In genomic region chr11:86484910-86485510, GRCm38 (mm10) we compare ENCODE assay signal across 8 mouse cellular contexts. TPM values are rescaled to one million over a fixed set of nuclear protein-coding genes. Genes with fewer than 3 reads are reported as not detected.
A peak's percentile ranks its signal among the peaks of the same experiment; 100 is the strongest.
DNase-seq lines count a peak whose midpoint lies in the region; ATAC-seq and TF ChIP-seq lines count a peak whose summit lies in the region.

No protein-coding gene starts in this region.

- ATAC-seq in embryonic facial prominence, embryonic 13.5 days (ENCODE audit: insufficient number of reproducible peaks, insufficient read depth, low FRiP score, low TSS enrichment, low read depth): no peak
- ATAC-seq in heart, embryonic 13.5 days (ENCODE audit: extremely low read depth, insufficient number of reproducible peaks, low FRiP score, low TSS enrichment): no peak
- ATAC-seq in neural tube, embryonic 12.5 days (ENCODE audit: low FRiP score, low read depth): peak; percentile 61

- peaks cover 17% of the 10 kb centered on the region for H3K79me2 ChIP-seq in C2C12 (ENCODE audit: control insufficient read depth, insufficient read depth)

- H3K36me3 ChIP-seq in C2C12 (ENCODE audit: control insufficient read depth, insufficient read depth): peaks cover 22% of the 10 kb centered on the region
- H3K36me3 ChIP-seq in embryonic facial prominence, embryonic 13.5 days: peaks cover 12% of the 10 kb centered on the region
- peaks cover 27% of the 10 kb centered on the region for H3K36me3 ChIP-seq in heart, embryonic 13.5 days
- peaks cover 4% of the 10 kb centered on the region for H3K36me3 ChIP-seq in neural tube, embryonic 12.5 days
- peaks cover 7% of the 10 kb centered on the region; the same call in 1 of the 2 replicates for H3K36me3 ChIP-seq in thymus, adult 2 months (ENCODE audit: control insufficient read depth, insufficient read depth, low read length)

- peak overlapping the region; percentile 88 for H3K27ac ChIP-seq in embryonic facial prominence, embryonic 13.5 days
- H3K27ac ChIP-seq in heart, embryonic 13.5 days (replicated peaks): peak overlapping the region; percentile 83
- H3K27ac ChIP-seq in neural tube, embryonic 12.5 days: peak overlapping the region; percentile 46; the same call in 1 of the 2 replicates
- peak overlapping the region; percentile 35; the same call in 1 of the 2 replicates for H3K27ac ChIP-seq in thymus, adult 2 months (ENCODE audit: control insufficient read depth, insufficient read depth, low read length)

- peak overlapping the region; percentile 71 for H3K4me3 ChIP-seq in C2C12 (ENCODE audit: insufficient read depth, poor library complexity, severe bottlenecking)
- H3K4me3 ChIP-seq in embryonic facial prominence, embryonic 13.5 days: peak overlapping the region; percentile 73
- H3K4me3 ChIP-seq in heart, embryonic 13.5 days: peak overlapping the region; percentile 82
- peak overlapping the region; percentile 61 for H3K4me3 ChIP-seq in neural tube, embryonic 12.5 days
- H3K4me3 ChIP-seq in thymus, adult 2 months (ENCODE audit: control insufficient read depth, insufficient read depth, low read length): peak overlapping the region; percentile 76

- H3K9ac ChIP-seq in embryonic facial prominence, embryonic 13.5 days: peak overlapping the region; percentile 87
- peak overlapping the region; percentile 87 for H3K9ac ChIP-seq in heart, embryonic 13.5 days
- peak overlapping the region; percentile 66 for H3K9ac ChIP-seq in neural tube, embryonic 12.5 days

- H3ac ChIP-seq in C2C12 (ENCODE audit: control insufficient read depth, insufficient read length, low read depth): peak overlapping the region; percentile 74

- H3K27me3 ChIP-seq in C2C12 (ENCODE audit: control insufficient read depth, insufficient read depth, insufficient read length): no peaks in the 10 kb centered on the region
- H3K27me3 ChIP-seq in embryonic facial prominence, embryonic 13.5 days: no peaks in the 10 kb centered on the region
- no peaks in the 10 kb centered on the region for H3K27me3 ChIP-seq in heart, embryonic 13.5 days (replicated peaks)
- no peaks in the 10 kb centered on the region for H3K27me3 ChIP-seq in neural tube, embryonic 12.5 days (replicated peaks)
- no peaks in the 10 kb centered on the region for H3K27me3 ChIP-seq in thymus, adult 2 months (ENCODE audit: control insufficient read depth, insufficient read depth, low read length)

- H3K4me1 ChIP-seq in embryonic facial prominence, embryonic 13.5 days: peaks cover 9% of the 10 kb centered on the region
- peaks cover 11% of the 10 kb centered on the region for H3K4me1 ChIP-seq in heart, embryonic 13.5 days
- peaks cover 9% of the 10 kb centered on the region for H3K4me1 ChIP-seq in neural tube, embryonic 12.5 days
- H3K4me1 ChIP-seq in thymus, adult 2 months (replicated peaks; ENCODE audit: control insufficient read depth, insufficient read depth, low read length): peaks cover 5% of the 10 kb centered on the region

- no peaks in the 10 kb centered on the region for H3K9me3 ChIP-seq in embryonic facial prominence, embryonic 13.5 days
- no peaks in the 10 kb centered on the region for H3K9me3 ChIP-seq in heart, embryonic 13.5 days
- H3K9me3 ChIP-seq in neural tube, embryonic 12.5 days: no peaks in the 10 kb centered on the region

- no peak for TF ChIP-seq POLR2A in thymus, adult 2 months (IDR thresholded peaks at IDR 0.05; ENCODE audit: control insufficient read depth, extremely low read depth, insufficient read depth, low read length, poor library complexity)

- peaks cover 5% of the 10 kb centered on the region for H3K79me3 ChIP-seq in C2C12 (ENCODE audit: low read depth)

- DNase-seq in adrenal gland, postnatal 10 days: peak; percentile 67
- peak; percentile 42 to 64 for DNase-seq in layer of hippocampus, adult 18-20 months (ENCODE audit: low spot score in 2 of 2)
- DNase-seq in lung, adult 18-20 months: peak; percentile 38 to 41
- DNase-seq in thymus, adult 2 months: peak; percentile 59

- H3K4me2 ChIP-seq in embryonic facial prominence, embryonic 13.5 days: peak overlapping the region; percentile 72
- peak overlapping the region; percentile 83 for H3K4me2 ChIP-seq in heart, embryonic 13.5 days
- H3K4me2 ChIP-seq in neural tube, embryonic 12.5 days (replicated peaks): peak overlapping the region; percentile 70

- TF ChIP-seq CTCF in C2C12 (IDR thresholded peaks at IDR 0.05; ENCODE audit: control insufficient read depth, insufficient read depth, insufficient read length): no peak
- TF ChIP-seq CTCF in thymus, adult 2 months (IDR thresholded peaks at IDR 0.05; ENCODE audit: borderline replicate concordance, control insufficient read depth, extremely low read depth, insufficient read depth, low read length, poor library complexity): no peak

- under 1% methylated on average over 25 of the region's 25 CpGs for WGBS in embryonic facial prominence, embryonic 13.5 days
- 0% methylated on average over 25 of the region's 25 CpGs for WGBS in heart, embryonic 13.5 days
- under 1% methylated on average over 25 of the region's 25 CpGs for WGBS in neural tube, embryonic 12.5 days
- under 1% methylated on average over 25 of the region's 25 CpGs for WGBS in thymus, adult 2 months

TF ChIP-seq in C2C12, 6 proteins besides CTCF, POLR2A, EP300 and RAD21:
- no peak for TF ChIP-seq MYOG (IDR thresholded peaks at IDR 0.05; ENCODE audit: control insufficient read depth, extremely low read depth, insufficient read length)
- TF ChIP-seq FOSL1 (IDR thresholded peaks at IDR 0.05; ENCODE audit: insufficient read depth, low read length, poor library complexity, severe bottlenecking): no peak
- no peak for TF ChIP-seq USF1 (IDR thresholded peaks at IDR 0.05; ENCODE audit: low read depth)
- TF ChIP-seq MYOD1 (IDR thresholded peaks at IDR 0.05; ENCODE audit: control insufficient read depth, insufficient read length, low read depth): no peak
- TF ChIP-seq MAX (IDR thresholded peaks at IDR 0.05): no peak
- TF ChIP-seq CEBPB (IDR thresholded peaks at IDR 0.05; ENCODE audit: low read depth): no peak

RNA-seq across cellular contexts. Expression of gene Rnft1, which starts 0.6 kb away (rescaled TPM):
- 12.5 TPM for polyA plus RNA-seq in C2C12 (2012; fragmentation: generic; extraction: Trizol)
- 10 to 100 TPM; 37.2 to 37.7 TPM for total RNA-seq in adrenal gland, postnatal 10 days (2021)
- 36.0 and 38.6 TPM in 2 replicates for polyA plus RNA-seq in embryonic facial prominence, embryonic 13.5 days (2015; fragmentation: Nextera tagmentation; extraction: Ambion mirVana)
- polyA plus RNA-seq in heart, embryonic 13.5 days (2015; fragmentation: Nextera tagmentation; extraction: Ambion mirVana): 38.9 and 42.9 TPM in 2 replicates
- total RNA-seq in layer of hippocampus, adult 18-20 months (2021): 10 to 100 TPM; 29.2 to 29.3 TPM
- 19.4 and 21.4 TPM in 2 replicates for polyA plus RNA-seq in neural tube, embryonic 12.5 days (2016; fragmentation: Nextera tagmentation; extraction: Ambion mirVana)
- polyA plus RNA-seq in thymus, adult 2 months (2012; rRNA removed): 6.4 and 9.3 TPM in 2 replicates

RNA-seq across cellular contexts. Expression of gene Rps6kb1, which starts 59.6 kb away (rescaled TPM):
- 9.8 TPM for polyA plus RNA-seq in C2C12 (2012; fragmentation: generic; extraction: Trizol)
- 10 to 100 TPM; 33.3 to 37.8 TPM for total RNA-seq in adrenal gland, postnatal 10 days (2021)
- polyA plus RNA-seq in embryonic facial prominence, embryonic 13.5 days (2015; fragmentation: Nextera tagmentation; extraction: Ambion mirVana): 77.8 and 78.9 TPM in 2 replicates
- 39.6 and 41.2 TPM in 2 replicates for polyA plus RNA-seq in heart, embryonic 13.5 days (2015; fragmentation: Nextera tagmentation; extraction: Ambion mirVana)
- 10 to 100 TPM; 33.1 to 37.3 TPM for total RNA-seq in layer of hippocampus, adult 18-20 months (2021)
- polyA plus RNA-seq in neural tube, embryonic 12.5 days (2016; fragmentation: Nextera tagmentation; extraction: Ambion mirVana): 68.9 and 71.8 TPM in 2 replicates
- polyA plus RNA-seq in thymus, adult 2 months (2012; rRNA removed): 12.2 and 12.3 TPM in 2 replicates

RNA-seq across cellular contexts. Expression of gene Tubd1, which starts 59.8 kb away (rescaled TPM):
- polyA plus RNA-seq in C2C12 (2012; fragmentation: generic; extraction: Trizol): 6.1 TPM
- 1 to 10 TPM; 7.5 to 8.2 TPM for total RNA-seq in adrenal gland, postnatal 10 days (2021)
- polyA plus RNA-seq in embryonic facial prominence, embryonic 13.5 days (2015; fragmentation: Nextera tagmentation; extraction: Ambion mirVana): 13.5 and 13.8 TPM in 2 replicates
- 11.5 and 11.9 TPM in 2 replicates for polyA plus RNA-seq in heart, embryonic 13.5 days (2015; fragmentation: Nextera tagmentation; extraction: Ambion mirVana)
- total RNA-seq in layer of hippocampus, adult 18-20 months (2021): 1 to 10 TPM; 5.2 to 6.0 TPM
- 10.7 and 11.9 TPM in 2 replicates for polyA plus RNA-seq in neural tube, embryonic 12.5 days (2016; fragmentation: Nextera tagmentation; extraction: Ambion mirVana)
- polyA plus RNA-seq in thymus, adult 2 months (2012; rRNA removed): 5.7 and 5.9 TPM in 2 replicates

Comparison
In these comparisons a context has a peak if more than half of its experiments do, and no peak if none do; other contexts are left out.
1. H3K27ac ChIP-seq: peak in every context shown above with its lines; median percentile 88 in embryonic facial prominence, embryonic 13.5 days; 83 in heart, embryonic 13.5 days; 46 in neural tube, embryonic 12.5 days; 35 in thymus, adult 2 months.